In genomic region chr8:124571732-124572429, GRCm38 (mm10) we compare ENCODE assay signal across 9 mouse cellular contexts. TPM values are rescaled to one million over a fixed set of nuclear protein-coding genes. Genes with fewer than 3 reads are reported as not detected.
DNase-seq lines count a peak whose midpoint lies in the region; ATAC-seq and TF ChIP-seq lines count a peak whose summit lies in the region.
"Had no signal": no experiment of that assay in that cellular context is flagged by ENCODE, and none has a peak within 500 bp of the region (broad histone marks: within the 10 kb centered on the region; RNA-seq: fewer than 3 reads in every experiment).

No protein-coding gene starts in this region.

- H3K4me3 ChIP-seq in CH12.LX (replicated peaks in 1 of 3; ENCODE audit: low read depth in 2 of 3, low read length in 2 of 3, poor library complexity in 1 of 3), result no peak overlapping the region
- H3K4me3 ChIP-seq in heart, embryonic 15.5 days, result no peak overlapping the region
- no peak overlapping the region for H3K4me3 ChIP-seq in limb, embryonic 15.5 days

- H3K9me3 ChIP-seq in CH12.LX (replicated peaks; ENCODE audit: low read length), result peaks cover 3% of the 10 kb centered on the region
- H3K9me3 ChIP-seq in heart, embryonic 15.5 days (replicated peaks), result no peaks in the 10 kb centered on the region
- no peaks in the 10 kb centered on the region for H3K9me3 ChIP-seq in limb, embryonic 15.5 days

- TF ChIP-seq EP300 in CH12.LX (IDR thresholded peaks at IDR 0.05; ENCODE audit: low read length), result no peak

- in situ Hi-C loops in CH12.LX (cut with MboI; ENCODE audit: low pct_ligation_motif_present, low pct_unique_long_range_greater_than_20kb, low sequenced_read_pairs), result no loop called here

- H3K4me1 ChIP-seq in CH12.LX (ENCODE audit: control insufficient read depth in 1 of 2, insufficient read depth in 2 of 2), result peaks cover 10 to 28% of the 10 kb centered on the region in 2 experiments
- H3K4me1 ChIP-seq in heart, embryonic 15.5 days (replicated peaks), result peaks cover 18% of the 10 kb centered on the region
- H3K4me1 ChIP-seq in limb, embryonic 15.5 days, result peaks cover 21% of the 10 kb centered on the region

- no peak overlapping the region for H3K27ac ChIP-seq in CH12.LX (ENCODE audit: insufficient read depth, low read depth)
- H3K27ac ChIP-seq in heart, embryonic 15.5 days, result peak overlapping the region; percentile 60
- H3K27ac ChIP-seq in limb, embryonic 15.5 days, result peak overlapping the region; percentile 75

- H3K9ac ChIP-seq in CH12.LX (ENCODE audit: insufficient read depth, low read depth), result no peak overlapping the region
- no peak overlapping the region for H3K9ac ChIP-seq in heart, embryonic 15.5 days
- no peak overlapping the region for H3K9ac ChIP-seq in limb, embryonic 15.5 days

- H3K79me2 ChIP-seq in CH12.LX (replicated peaks; ENCODE audit: control insufficient read depth, extremely low read depth, insufficient read depth, poor library complexity, severe bottlenecking), result no peaks in the 10 kb centered on the region

- no peaks in the 10 kb centered on the region for H3K36me3 ChIP-seq in CH12.LX (replicated peaks in 1 of 2; ENCODE audit: control insufficient read depth in 1 of 2, insufficient read depth in 1 of 2, low read length in 1 of 2)
- no peaks in the 10 kb centered on the region for H3K36me3 ChIP-seq in heart, embryonic 15.5 days
- H3K36me3 ChIP-seq in limb, embryonic 15.5 days, result no peaks in the 10 kb centered on the region

- no peak for TF ChIP-seq RAD21 in CH12.LX (IDR thresholded peaks at IDR 0.05; ENCODE audit: low read depth, low read length)

- intact Hi-C loops in heart, postnatal 14 days (cut with DNase I), result loop anchor here (5.0 kb wide), 1 partner anchor 170 kb away; no protein-coding TSS in a partner anchor

- peak; percentile 21 to 60 for DNase-seq in heart, adult 18-20 months
- DNase-seq in heart, postnatal 14 days, result no peak
- DNase-seq in CH12.LX (ENCODE audit: extremely low read depth), result peak; percentile 27
- no peak for DNase-seq in adrenal gland, adult 8-10 months
- no peak for DNase-seq in urinary bladder, postnatal 4 days (ENCODE audit: low spot score in 2 of 2)

- H3K4me2 ChIP-seq in CH12.LX (ENCODE audit: insufficient read depth, low read depth, poor library complexity, severe bottlenecking), result no peak overlapping the region
- no peak overlapping the region for H3K4me2 ChIP-seq in heart, embryonic 15.5 days
- H3K4me2 ChIP-seq in limb, embryonic 15.5 days, result no peak overlapping the region

- peaks cover 39% of the 10 kb centered on the region for H3K27me3 ChIP-seq in CH12.LX (replicated peaks)
- H3K27me3 ChIP-seq in heart, embryonic 15.5 days, result no peaks in the 10 kb centered on the region
- no peaks in the 10 kb centered on the region for H3K27me3 ChIP-seq in limb, embryonic 15.5 days

- 48% methylated on average over 8 of the region's 8 CpGs for WGBS in heart, embryonic 15.5 days
- WGBS in limb, embryonic 15.5 days, result 58% methylated on average over 8 of the region's 8 CpGs

- peak; percentile 79 for ATAC-seq in heart, embryonic 15.5 days (replicated peaks; ENCODE audit: insufficient number of reproducible peaks, insufficient read depth, low FRiP score, low read depth)
- no peak for ATAC-seq in limb, embryonic 15.5 days (ENCODE audit: insufficient number of reproducible peaks, low FRiP score, low TSS enrichment, low read depth)
- no peak for ATAC-seq in CD4-positive, CD25-positive, alpha-beta regulatory T cell, adult 4 months

- no peak for TF ChIP-seq POLR2A in CH12.LX (IDR thresholded peaks at IDR 0.05; ENCODE audit: low read depth, low read length)

- dilution Hi-C loops in CH12.LX (cut with MboI; ENCODE audit: extremely low pct_ligation_motif_present, extremely low pct_unique_long_range_greater_than_20kb, low sequenced_read_pairs), result no loop called here

- no peak for TF ChIP-seq CTCF in CH12.LX (conservative IDR thresholded peaks at IDR 0.05 in 1 of 2, IDR thresholded peaks at IDR 0.05 in 1 of 2; ENCODE audit: low read depth in 2 of 2, low read length in 2 of 2)

TF ChIP-seq in CH12.LX, 34 proteins besides CTCF, POLR2A, EP300 and RAD21:
- TF ChIP-seq MEF2A (IDR thresholded peaks at IDR 0.05; ENCODE audit: borderline replicate concordance, low read depth, low read length) (no peak), BHLHE40 (IDR thresholded peaks at IDR 0.05; ENCODE audit: low read depth, low read length) (no peak; the same call in 1 of the 2 replicates), ZMIZ1 (IDR thresholded peaks at IDR 0.05; ENCODE audit: low read depth, low read length) (no peak), JUND (conservative IDR thresholded peaks at IDR 0.05; ENCODE audit: low read depth, low read length) (no peak), POLR2AphosphoS2 (IDR thresholded peaks at IDR 0.05; ENCODE audit: low read depth, low read length) (no peak)

RNA-seq across cellular contexts. Expression of gene Agt, which starts 2.4 kb away (rescaled TPM):
- total RNA-seq in heart, adult 18-20 months (2021), result 1 to 10 TPM; 7.8 to 9.2 TPM
- 10 to 100 TPM; 13.4 to 13.5 TPM for total RNA-seq in heart, postnatal 14 days (2021)
- total RNA-seq in CH12.LX (2012; rRNA removed) (not detected in 2 replicates), CH12.LX (2014; rRNA removed) (not detected in 2 replicates)
- polyA plus RNA-seq in CH12.LX (2012; ENCODE audit: insufficient read length, low read depth), result not detected in 2 replicates
- 1.3 and 2.7 TPM in 2 replicates for polyA plus RNA-seq in heart, embryonic 15.5 days (2015; fragmentation: Nextera tagmentation; extraction: Ambion mirVana)
- polyA plus RNA-seq in limb, embryonic 15.5 days (2015; fragmentation: Nextera tagmentation; extraction: Ambion mirVana), result 1.7 and 2.8 TPM in 2 replicates
- not detected for polyA plus RNA-seq in CD4-positive, CD25-positive, alpha-beta regulatory T cell, adult 4 months (2017; shearing (Covaris generic))
- total RNA-seq in adrenal gland, adult 8-10 months (2022), result 1 to 10 TPM in 2 of 4 experiments, under 1 TPM in 2; 0.49 to 8.0 (median 4.0) TPM
- total RNA-seq: hematopoietic stem cell, adult 5-6 weeks had no signal

RNA-seq across cellular contexts. Expression of gene Capn9, which starts 4.0 kb away (rescaled TPM):
- total RNA-seq in heart, adult 18-20 months (2021), result not detected
- under 1 TPM in 1 of 2 experiments, not detected in 1; 0.10 TPM for total RNA-seq in heart, postnatal 14 days (2021)
- not detected in 2 replicates for total RNA-seq in CH12.LX (2012; rRNA removed)
- not detected in 2 replicates for total RNA-seq in CH12.LX (2014; rRNA removed)
- polyA plus RNA-seq in CH12.LX (2012; ENCODE audit: insufficient read length, low read depth), result 0.10 TPM in 1 of 2 replicates, not detected in the other
- 0.20 and 0.30 TPM in 2 replicates for polyA plus RNA-seq in heart, embryonic 15.5 days (2015; fragmentation: Nextera tagmentation; extraction: Ambion mirVana)
- 0.06 and 0.12 TPM in 2 replicates for polyA plus RNA-seq in limb, embryonic 15.5 days (2015; fragmentation: Nextera tagmentation; extraction: Ambion mirVana)
- not detected for polyA plus RNA-seq in CD4-positive, CD25-positive, alpha-beta regulatory T cell, adult 4 months (2017; shearing (Covaris generic))
- total RNA-seq in adrenal gland, adult 8-10 months (2022), result under 1 TPM in 2 of 4 experiments, not detected in 2; 0.35 to 0.78 TPM
- total RNA-seq: hematopoietic stem cell, adult 5-6 weeks had no signal

RNA-seq across cellular contexts. Expression of gene Cog2, which starts 51.3 kb away (rescaled TPM):
- total RNA-seq in heart, adult 18-20 months (2021), result 10 to 100 TPM; 25.9 to 28.0 TPM
- 10 to 100 TPM; 22.0 to 23.7 TPM for total RNA-seq in heart, postnatal 14 days (2021)
- total RNA-seq in CH12.LX (2012; rRNA removed) (53.1 and 56.7 TPM in 2 replicates), CH12.LX (2014; rRNA removed) (37.7 and 41.8 TPM in 2 replicates)
- polyA plus RNA-seq in CH12.LX (2012; ENCODE audit: insufficient read length, low read depth), result 55.5 and 62.6 TPM in 2 replicates
- 18.7 and 25.6 TPM in 2 replicates for polyA plus RNA-seq in heart, embryonic 15.5 days (2015; fragmentation: Nextera tagmentation; extraction: Ambion mirVana)
- 38.8 and 41.0 TPM in 2 replicates for polyA plus RNA-seq in limb, embryonic 15.5 days (2015; fragmentation: Nextera tagmentation; extraction: Ambion mirVana)
- polyA plus RNA-seq in CD4-positive, CD25-positive, alpha-beta regulatory T cell, adult 4 months (2017; shearing (Covaris generic)), result 10 to 100 TPM; 49.6 to 62.7 TPM
- 10 to 100 TPM; 48.0 to 62.2 (median 54.1) TPM for total RNA-seq in adrenal gland, adult 8-10 months (2022)

Comparison
In these comparisons a context has a peak if more than half of its experiments do, and no peak if none do; other contexts are left out.
1. DNase-seq: peak in heart, adult 18-20 months (2 of 2) and CH12.LX (single experiment); none in heart, postnatal 14 days (0 of 2), adrenal gland, adult 8-10 months (single experiment) and urinary bladder, postnatal 4 days (0 of 2).